In the genomic region with DNA sequence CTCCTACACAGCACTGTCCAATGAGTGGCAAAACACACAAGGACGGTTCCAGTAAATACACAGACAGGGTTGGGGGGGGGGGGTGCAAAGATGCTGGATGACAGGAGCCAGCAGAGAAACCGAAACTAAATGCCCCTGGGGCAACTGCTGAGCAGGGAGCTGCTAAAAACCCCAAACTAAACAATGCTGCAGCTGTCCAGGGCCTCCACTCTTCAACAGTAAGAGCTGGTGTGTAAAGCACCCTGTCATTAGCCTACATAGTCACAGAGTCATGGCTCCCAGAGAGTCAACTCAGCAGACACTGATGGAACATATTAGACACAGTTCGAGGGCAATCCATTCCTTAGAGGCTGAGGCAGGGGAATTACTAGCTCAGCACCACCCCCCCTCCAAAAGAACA, we compare ENCODE assay signal across 12 mouse cellular contexts. TPM values are rescaled to one million over a fixed set of nuclear protein-coding genes. Genes with fewer than 3 reads are reported as not detected.
DNase-seq lines count a peak whose midpoint lies in the region; ATAC-seq lines count a peak whose summit lies in the region.
"Had no signal": no experiment of that assay in that cellular context is flagged by ENCODE, and none has a peak within 500 bp of the region (broad histone marks: within the 10 kb centered on the region; RNA-seq: fewer than 3 reads in every experiment).

No protein-coding gene starts in this region.

- intact Hi-C loops in heart, postnatal 25 days (cut with DNase I), result no loop called here

- H3K4me3 ChIP-seq in liver, embryonic 13.5 days (replicated peaks), result no peak overlapping the region
- no peak overlapping the region for H3K4me3 ChIP-seq in liver, embryonic 11.5 days (ENCODE audit: low read depth, low read length)
- no peak overlapping the region for H3K4me3 ChIP-seq in embryonic facial prominence, embryonic 14.5 days (ENCODE audit: low read depth, low read length)
- no peak overlapping the region for H3K4me3 ChIP-seq in neural tube, embryonic 15.5 days (replicated peaks)
- H3K4me3 ChIP-seq: stomach, embryonic 15.5 days had no signal

- peak; percentile 23 for DNase-seq in adrenal gland, postnatal 14 days
- no peak for DNase-seq in adrenal gland, adult 8-10 months
- no peak for DNase-seq in liver, embryonic 13.5 days
- no peak for DNase-seq in liver, embryonic 11.5 days (ENCODE audit: low spot score)
- peak; percentile 39 for DNase-seq in embryonic facial prominence, embryonic 14.5 days (ENCODE audit: low spot score)
- no peak for DNase-seq in heart, postnatal 25 days (ENCODE audit: low spot score)
- DNase-seq in layer of hippocampus, postnatal 25 days (ENCODE audit: extremely low spot score in 1 of 2, low spot score in 1 of 2), result no peak
- DNase-seq: adrenal gland, adult 2 months; heart, adult 11 months had no signal

- peak overlapping the region; percentile 50; the same call in 1 of the 2 replicates for H3K27ac ChIP-seq in liver, embryonic 13.5 days
- H3K27ac ChIP-seq in liver, embryonic 11.5 days (ENCODE audit: low read depth, low read length), result no peak overlapping the region
- H3K27ac ChIP-seq in embryonic facial prominence, embryonic 14.5 days (replicated peaks; ENCODE audit: low read depth, low read length), result no peak overlapping the region
- H3K27ac ChIP-seq in neural tube, embryonic 15.5 days (replicated peaks), result no peak overlapping the region
- H3K27ac ChIP-seq: stomach, embryonic 15.5 days had no signal

- WGBS in liver, embryonic 13.5 days (ENCODE audit: insufficient replicate concordance), result 74% methylated on average over 3 of the region's 3 CpGs
- WGBS in liver, embryonic 11.5 days, result 68% methylated on average over 3 of the region's 3 CpGs
- WGBS in embryonic facial prominence, embryonic 14.5 days, result 26% methylated on average over 3 of the region's 3 CpGs
- WGBS in neural tube, embryonic 15.5 days, result 50% methylated on average over 3 of the region's 3 CpGs

- H3K9ac ChIP-seq in liver, embryonic 13.5 days, result 0 out of 2 replicates have a peak overlapping the region, but pooled peaks have one; percentile 17
- no peak overlapping the region for H3K9ac ChIP-seq in liver, embryonic 11.5 days (ENCODE audit: low read depth, low read length)
- H3K9ac ChIP-seq in embryonic facial prominence, embryonic 14.5 days (ENCODE audit: low read depth, low read length), result no peak overlapping the region
- H3K9ac ChIP-seq in neural tube, embryonic 15.5 days (replicated peaks), result no peak overlapping the region
- H3K9ac ChIP-seq: stomach, embryonic 15.5 days had no signal

- H3K27me3 ChIP-seq in liver, embryonic 13.5 days, result no peaks in the 10 kb centered on the region
- H3K27me3 ChIP-seq in liver, embryonic 11.5 days (replicated peaks; ENCODE audit: control insufficient read depth, insufficient read depth, low read length), result no peaks in the 10 kb centered on the region
- no peaks in the 10 kb centered on the region for H3K27me3 ChIP-seq in embryonic facial prominence, embryonic 14.5 days (replicated peaks; ENCODE audit: control insufficient read depth, insufficient read depth, low read length)
- no peaks in the 10 kb centered on the region for H3K27me3 ChIP-seq in neural tube, embryonic 15.5 days (replicated peaks)
- H3K27me3 ChIP-seq: stomach, embryonic 15.5 days had no signal

- H3K9me3 ChIP-seq in liver, embryonic 13.5 days (replicated peaks), result no peaks in the 10 kb centered on the region
- H3K9me3 ChIP-seq in liver, embryonic 11.5 days (ENCODE audit: control insufficient read depth, low read length), result no peaks in the 10 kb centered on the region
- H3K9me3 ChIP-seq in embryonic facial prominence, embryonic 14.5 days (ENCODE audit: control insufficient read depth, low read length), result no peaks in the 10 kb centered on the region
- H3K9me3 ChIP-seq in neural tube, embryonic 15.5 days (replicated peaks), result no peaks in the 10 kb centered on the region
- H3K9me3 ChIP-seq: stomach, embryonic 15.5 days had no signal

- no peak for ATAC-seq in liver, embryonic 13.5 days (ENCODE audit: low read depth)
- ATAC-seq in liver, embryonic 11.5 days (replicated peaks; ENCODE audit: low FRiP score), result no peak
- no peak for ATAC-seq in embryonic facial prominence, embryonic 14.5 days (ENCODE audit: low read depth)
- 0 out of 2 replicates have a peak, but pooled peaks have one; percentile 23 for ATAC-seq in neural tube, embryonic 15.5 days (ENCODE audit: low FRiP score)
- ATAC-seq: intestine, postnatal 0 days had no signal

- peaks cover 82% of the 10 kb centered on the region for H3K4me1 ChIP-seq in liver, embryonic 13.5 days (replicated peaks)
- H3K4me1 ChIP-seq in liver, embryonic 11.5 days (replicated peaks; ENCODE audit: control insufficient read depth, insufficient read depth, low read length), result peaks cover 35% of the 10 kb centered on the region
- H3K4me1 ChIP-seq in embryonic facial prominence, embryonic 14.5 days (ENCODE audit: control insufficient read depth, insufficient read depth, low read length), result no peaks in the 10 kb centered on the region
- H3K4me1 ChIP-seq in neural tube, embryonic 15.5 days, result peaks cover 22% of the 10 kb centered on the region

- H3K36me3 ChIP-seq in liver, embryonic 13.5 days, result peaks cover 11% of the 10 kb centered on the region
- peaks cover 4% of the 10 kb centered on the region; the same call in 1 of the 2 replicates for H3K36me3 ChIP-seq in liver, embryonic 11.5 days (ENCODE audit: control insufficient read depth, insufficient read depth, low read length)
- H3K36me3 ChIP-seq in embryonic facial prominence, embryonic 14.5 days (ENCODE audit: control insufficient read depth, insufficient read depth, low read length), result peaks cover 7% of the 10 kb centered on the region; the same call in 1 of the 2 replicates
- peaks cover 3% of the 10 kb centered on the region; the same call in 1 of the 2 replicates for H3K36me3 ChIP-seq in neural tube, embryonic 15.5 days

- H3K4me2 ChIP-seq in liver, embryonic 13.5 days, result no peak overlapping the region
- no peak overlapping the region for H3K4me2 ChIP-seq in liver, embryonic 11.5 days
- no peak overlapping the region for H3K4me2 ChIP-seq in embryonic facial prominence, embryonic 14.5 days (ENCODE audit: low read depth, low read length)
- no peak overlapping the region for H3K4me2 ChIP-seq in neural tube, embryonic 15.5 days
- H3K4me2 ChIP-seq: stomach, embryonic 15.5 days had no signal

RNA-seq across cellular contexts. Expression of gene Eps15l1, which starts 11.8 kb away (rescaled TPM):
- total RNA-seq in adrenal gland, postnatal 14 days (2021), result 49.9 and 53.9 TPM in 2 replicates
- 10 to 100 TPM; 43.8 to 80.2 (median 57.1) TPM for total RNA-seq in adrenal gland, adult 8-10 months (2022)
- 17.5 and 21.1 TPM in 2 replicates for polyA plus RNA-seq in liver, embryonic 13.5 days (2015; fragmentation: Nextera tagmentation; extraction: Ambion mirVana)
- 45.8 and 47.4 TPM in 2 replicates for polyA plus RNA-seq in liver, embryonic 11.5 days (2014; fragmentation: Nextera tagmentation; extraction: Ambion mirVana)
- polyA plus RNA-seq in embryonic facial prominence, embryonic 14.5 days (2014; fragmentation: Nextera tagmentation; extraction: Ambion mirVana), result 50.2 and 56.4 TPM in 2 replicates
- 51.5 and 54.3 TPM in 2 replicates for polyA plus RNA-seq in neural tube, embryonic 15.5 days (2015; fragmentation: Nextera tagmentation; extraction: Ambion mirVana)
- 10 to 100 TPM; 38.9 to 41.8 TPM for total RNA-seq in heart, postnatal 25 days (2021)
- 10 to 100 TPM; 58.9 to 72.2 TPM for total RNA-seq in layer of hippocampus, postnatal 25 days (2021)

RNA-seq across cellular contexts. Expression of gene Calr3, which starts 34.2 kb away (rescaled TPM):
- 3.1 and 4.5 TPM in 2 replicates for total RNA-seq in adrenal gland, postnatal 14 days (2021)
- total RNA-seq in adrenal gland, adult 8-10 months (2022), result 1 to 10 TPM; 3.0 to 3.8 (median 3.6) TPM
- polyA plus RNA-seq in liver, embryonic 13.5 days (2015; fragmentation: Nextera tagmentation; extraction: Ambion mirVana), result 0.59 and 0.93 TPM in 2 replicates
- 2.2 TPM in 2 replicates for polyA plus RNA-seq in liver, embryonic 11.5 days (2014; fragmentation: Nextera tagmentation; extraction: Ambion mirVana)
- polyA plus RNA-seq in embryonic facial prominence, embryonic 14.5 days (2014; fragmentation: Nextera tagmentation; extraction: Ambion mirVana), result 1.7 and 2.2 TPM in 2 replicates
- 0.99 and 1.3 TPM in 2 replicates for polyA plus RNA-seq in neural tube, embryonic 15.5 days (2015; fragmentation: Nextera tagmentation; extraction: Ambion mirVana)
- total RNA-seq in heart, postnatal 25 days (2021), result 10 to 100 TPM; 13.1 to 15.4 TPM
- under 1 TPM; 0.69 to 0.85 TPM for total RNA-seq in layer of hippocampus, postnatal 25 days (2021)

RNA-seq across cellular contexts. Expression of gene 1700030K09Rik, which starts 34.2 kb away (rescaled TPM):
- 8.5 and 9.1 TPM in 2 replicates for total RNA-seq in adrenal gland, postnatal 14 days (2021)
- total RNA-seq in adrenal gland, adult 8-10 months (2022), result 10 to 100 TPM in 2 of 4 experiments, 1 to 10 TPM in 2; 7.5 to 10.9 (median 9.4) TPM
- 4.2 and 5.0 TPM in 2 replicates for polyA plus RNA-seq in liver, embryonic 13.5 days (2015; fragmentation: Nextera tagmentation; extraction: Ambion mirVana)
- 11.6 and 14.0 TPM in 2 replicates for polyA plus RNA-seq in liver, embryonic 11.5 days (2014; fragmentation: Nextera tagmentation; extraction: Ambion mirVana)
- polyA plus RNA-seq in embryonic facial prominence, embryonic 14.5 days (2014; fragmentation: Nextera tagmentation; extraction: Ambion mirVana), result 12.3 and 13.4 TPM in 2 replicates
- 16.3 and 17.0 TPM in 2 replicates for polyA plus RNA-seq in neural tube, embryonic 15.5 days (2015; fragmentation: Nextera tagmentation; extraction: Ambion mirVana)
- total RNA-seq in heart, postnatal 25 days (2021), result 1 to 10 TPM; 4.6 to 7.5 TPM
- total RNA-seq in layer of hippocampus, postnatal 25 days (2021), result 10 to 100 TPM; 12.9 to 15.4 TPM

Comparison
In these comparisons a context has a peak if more than half of its experiments do, and no peak if none do; other contexts are left out.
1. DNase-seq: peak in adrenal gland, postnatal 14 days (single experiment) and embryonic facial prominence, embryonic 14.5 days (single experiment); none in adrenal gland, adult 8-10 months (single experiment), liver, embryonic 13.5 days (single experiment), liver, embryonic 11.5 days (single experiment), heart, postnatal 25 days (single experiment) and layer of hippocampus, postnatal 25 days (0 of 2).